Mouse (Mus musculus) neural tube, embryonic 14.5 days (tissue): ENCODE measurements at regions not wholly inside any gene's neighbourhood (a gene's known extent, or its start where the extent isn't known, plus 50 kb on each side); places are given as distances from the start of the nearest gene placed in this dataset.

ENCODE experiments used
- ATAC-seq: fragments of 200-750 bp; cut with Nextera tagmentation; 2 replicates; pipeline ENCODE4 v1.8.0; 2017; ENCODE audit warnings: low read depth, mild to moderate bottlenecking, moderate TSS enrichment, moderate library complexity
- H3K27ac ChIP-seq: fragments of 300-500 bp; sonication (generic); 2 replicates; pipeline ENCODE4 v1.5.1; 2014; ENCODE audit warnings: low read depth, mild to moderate bottlenecking, control low read depth, low read length, moderate library complexity, mixed read lengths
- H3K27me3 ChIP-seq: fragments of 300-500 bp; sonication (generic); 2 replicates; pipeline ENCODE4 v1.6.1; 2014; ENCODE audit warnings: low read length; ENCODE audit not compliant: control insufficient read depth, insufficient read depth
- H3K36me3 ChIP-seq: fragments of 300-500 bp; sonication (generic); 2 replicates; pipeline ENCODE4 v1.6.1; 2014; ENCODE audit warnings: low read length, mixed read lengths; ENCODE audit not compliant: control insufficient read depth, insufficient read depth
- H3K4me1 ChIP-seq: fragments of 300-500 bp; sonication (generic); 2 replicates; pipeline ENCODE4 v1.6.1; 2014; ENCODE audit warnings: low read length; ENCODE audit not compliant: control insufficient read depth, insufficient read depth
- H3K4me2 ChIP-seq: fragments of 300-500 bp; sonication (generic); 2 replicates; pipeline ENCODE4 v1.6.1; 2014; ENCODE audit warnings: mild to moderate bottlenecking, low read depth, low read length, control low read depth
- H3K4me3 ChIP-seq: fragments of 300-500 bp; sonication (generic); 2 replicates; pipeline ENCODE4 v1.5.1; 2014; ENCODE audit warnings: low read depth, low read length, control low read depth, mixed read lengths
- H3K9ac ChIP-seq: fragments of 300-500 bp; sonication (generic); replicated peaks from 2 replicates; pipeline ENCODE4 v1.6.1; 2014; ENCODE audit warnings: low read depth, mild to moderate bottlenecking, control low read depth, low read length, mixed read lengths
- H3K9me3 ChIP-seq: fragments of 300-500 bp; sonication (generic); 2 replicates; pipeline ENCODE4 v1.6.1; 2016; ENCODE audit warnings: low read length; ENCODE audit not compliant: control insufficient read depth
- WGBS: fragments of 180-500 bp; shearing (Covaris S2); extraction: QIAGEN DNeasy Blood & Tissue Kit; methylation state at CpG from one replicate; pipeline ENCODE4 v1.1.7; 2014; 5-methylcytosine and 5-hydroxymethylcytosine counted together

- H3K27me3 ChIP-seq, result no peaks in the 10 kb centered on the region
- WGBS, result 39% methylated on average over 11 of the region's 11 CpGs
- no peaks in the 10 kb centered on the region for H3K4me1 ChIP-seq
- 0 out of 2 replicates have a peak overlapping the region, but pooled peaks have one; percentile 46 for H3K27ac ChIP-seq
- peak; percentile 46; the same call in 1 of the 2 replicates for ATAC-seq
- no peak overlapping the region for H3K9ac ChIP-seq
- H3K9me3 ChIP-seq, result no peaks in the 10 kb centered on the region
- no peak overlapping the region for H3K4me2 ChIP-seq
- H3K4me3 ChIP-seq, result no peak overlapping the region
- no peaks in the 10 kb centered on the region for H3K36me3 ChIP-seq
These were observed 54.4 kb upstream of the Calcoco1 start for GRCm38 (mm10) chr15:102776218-102776850.

GRCm38 (mm10) chr15:102780626-102781025 lies 58.6 kb upstream of the Calcoco1 start:
- H3K27ac ChIP-seq, result no peak overlapping the region
- no peak overlapping the region for H3K9ac ChIP-seq
- no peak for ATAC-seq
- H3K36me3 ChIP-seq, result no peaks in the 10 kb centered on the region
- H3K27me3 ChIP-seq, result no peaks in the 10 kb centered on the region
- 74% methylated on average over 6 of the region's 6 CpGs for WGBS
- 0 out of 2 replicates have a peak, but pooled peaks cover 3% of the 10 kb centered on the region for H3K4me1 ChIP-seq
- no peak overlapping the region for H3K4me2 ChIP-seq
- H3K9me3 ChIP-seq, result no peaks in the 10 kb centered on the region
- no peak overlapping the region for H3K4me3 ChIP-seq

- Histone ChIP-seq H3K4me2 (no peak overlapping the region), H3K4me3 (no peak overlapping the region), H3K9me3 (no peaks in the 10 kb centered on the region), H3K4me1 (0 out of 2 replicates have a peak, but pooled peaks cover 3% of the 10 kb centered on the region), H3K9ac (no peak overlapping the region), H3K27me3 (no peaks in the 10 kb centered on the region), H3K27ac (peak overlapping the region; percentile 60), H3K36me3 (no peaks in the 10 kb centered on the region)
- 42% methylated on average over 9 of the region's 9 CpGs for WGBS
- 0 out of 2 replicates have a peak, but pooled peaks have one; percentile 49 for ATAC-seq
These were observed 61.2 kb upstream of the Calcoco1 start for GRCm38 (mm10) chr15:102782988-102783799.

- no peak overlapping the region for H3K27ac ChIP-seq
- peaks cover 17% of the 10 kb centered on the region for H3K4me1 ChIP-seq
- H3K9ac ChIP-seq, result no peak overlapping the region
- no peak overlapping the region for H3K4me3 ChIP-seq
- H3K36me3 ChIP-seq, result no peaks in the 10 kb centered on the region
- ATAC-seq, result no peak
- no peaks in the 10 kb centered on the region for H3K9me3 ChIP-seq
- H3K27me3 ChIP-seq, result no peaks in the 10 kb centered on the region
- H3K4me2 ChIP-seq, result no peak overlapping the region
- WGBS, result 35% methylated on average over 10 of the region's 10 CpGs
These were observed 63.3 kb upstream of the Calcoco1 start for GRCm38 (mm10) chr15:102785055-102785820.

- no peaks in the 10 kb centered on the region for H3K36me3 ChIP-seq
- H3K27ac ChIP-seq, result peak overlapping the region; percentile 90
- peak; percentile 95 for ATAC-seq
- H3K9me3 ChIP-seq, result no peaks in the 10 kb centered on the region
- no peak overlapping the region for H3K4me3 ChIP-seq
- H3K4me1 ChIP-seq, result peaks cover 25% of the 10 kb centered on the region
- H3K9ac ChIP-seq, result no peak overlapping the region; the same call in 1 of the 2 replicates
- WGBS, result 21% methylated on average over 7 of the region's 7 CpGs
- no peaks in the 10 kb centered on the region for H3K27me3 ChIP-seq
- H3K4me2 ChIP-seq, result peak overlapping the region; percentile 38
These were observed 67.0 kb upstream of the Calcoco1 start for GRCm38 (mm10) chr15:102788846-102789518.

- Histone ChIP-seq H3K4me1 (peaks cover 2% of the 10 kb centered on the region; the same call in 1 of the 2 replicates), H3K4me3 (no peak overlapping the region), H3K27ac (peak overlapping the region; percentile 52), H3K27me3 (no peaks in the 10 kb centered on the region), H3K9ac (no peak overlapping the region), H3K36me3 (no peaks in the 10 kb centered on the region), H3K9me3 (no peaks in the 10 kb centered on the region), H3K4me2 (no peak overlapping the region; the same call in 1 of the 2 replicates)
- 54% methylated on average over 5 of the region's 5 CpGs for WGBS
- no peak for ATAC-seq
These were observed 75.1 kb upstream of the Calcoco1 start for GRCm38 (mm10) chr15:102797020-102797618.

GRCm38 (mm10) chr15:102800049-102800448 lies 78.1 kb upstream of the Calcoco1 start:
- no peak for ATAC-seq
- WGBS, result 69% methylated on average over 4 of the region's 4 CpGs

GRCm38 (mm10) chr15:102802265-102802813 lies 80.4 kb upstream of the Calcoco1 start:
- peaks cover 2% of the 10 kb centered on the region; the same call in 1 of the 2 replicates for H3K4me1 ChIP-seq
- WGBS, result 68% methylated on average over 8 of the region's 8 CpGs
- no peak overlapping the region for H3K4me2 ChIP-seq
- ATAC-seq, result no peak
- H3K9ac ChIP-seq, result no peak overlapping the region
- no peak overlapping the region for H3K4me3 ChIP-seq
- H3K27ac ChIP-seq, result no peak overlapping the region
- H3K27me3 ChIP-seq, result no peaks in the 10 kb centered on the region
- H3K36me3 ChIP-seq, result no peaks in the 10 kb centered on the region
- H3K9me3 ChIP-seq, result no peaks in the 10 kb centered on the region

More at GRCm38 (mm10) chr15:102800049-102800448, 78.1 kb upstream of the Calcoco1 start:
- H3K27me3 ChIP-seq, result no peaks in the 10 kb centered on the region
- no peaks in the 10 kb centered on the region for H3K9me3 ChIP-seq
- H3K36me3 ChIP-seq, result no peaks in the 10 kb centered on the region
- H3K9ac ChIP-seq, result no peak overlapping the region
- H3K4me2 ChIP-seq, result no peak overlapping the region
- no peak overlapping the region for H3K4me3 ChIP-seq
- H3K27ac ChIP-seq, result no peak overlapping the region
- peaks cover 2% of the 10 kb centered on the region; the same call in 1 of the 2 replicates for H3K4me1 ChIP-seq
